Mouse (Mus musculus) olfactory bulb, adult 2 months (tissue): Measurements from ENCODE around the gene Rps12. TPM values are rescaled to one million over a fixed set of nuclear protein-coding genes. Genes with fewer than 3 reads are reported as not detected.
A peak's percentile ranks its signal among the peaks of the same experiment; 100 is the strongest.

Source experiments
- H3K27ac ChIP-seq: fragments of 200-500 bp; 2 replicates; pipeline ENCODE4 v1.5.1; 2012; ENCODE audit warnings: low read depth, low read length; ENCODE audit not compliant: insufficient read depth
- H3K4me1 ChIP-seq: fragments of 200-500 bp; 2 replicates; pipeline ENCODE4 v1.6.1; 2012; ENCODE audit warnings: low read length; ENCODE audit not compliant: control insufficient read depth, insufficient read depth
- H3K4me3 ChIP-seq: fragments of 200-500 bp; 2 replicates; pipeline ENCODE4 v1.5.1; 2012; ENCODE audit warnings: mild to moderate bottlenecking, low read depth, low read length, moderate library complexity; ENCODE audit not compliant: insufficient read depth
- CTCF ChIP-seq: fragments of 200-500 bp; IDR thresholded peaks from 2 replicates; pipeline ENCODE4 v1.5.1; 2012; ENCODE audit warnings: low read depth, mild to moderate bottlenecking, low read length, moderate library complexity; ENCODE audit not compliant: insufficient read depth
- POLR2A ChIP-seq: fragments of 200-500 bp; IDR thresholded peaks from 2 replicates; pipeline ENCODE4 v1.6.1; 2012; ENCODE audit warnings: mild to moderate bottlenecking, low read depth, low read length, moderate library complexity; ENCODE audit not compliant: insufficient read depth
- WGBS: fragments of 180-500 bp; shearing (Covaris S2); methylation state at CpG from one replicate; pipeline ENCODE4 v1.1.7; 2018; 5-methylcytosine and 5-hydroxymethylcytosine counted together
- polyA plus RNA-seq: library from polyadenylated mRNA; stranded (reverse); fragments of >200 nt; gene quantifications from 2 replicates; pipeline ENCODE4 v1.2.4, GENCODE M21; 2012; ENCODE audit warnings: low replicate concordance; ENCODE audit not compliant: missing spikeins, insufficient read depth, insufficient read length

Rps12 gene
- polyA plus RNA-seq: not detected in 2 replicates

DNA sequence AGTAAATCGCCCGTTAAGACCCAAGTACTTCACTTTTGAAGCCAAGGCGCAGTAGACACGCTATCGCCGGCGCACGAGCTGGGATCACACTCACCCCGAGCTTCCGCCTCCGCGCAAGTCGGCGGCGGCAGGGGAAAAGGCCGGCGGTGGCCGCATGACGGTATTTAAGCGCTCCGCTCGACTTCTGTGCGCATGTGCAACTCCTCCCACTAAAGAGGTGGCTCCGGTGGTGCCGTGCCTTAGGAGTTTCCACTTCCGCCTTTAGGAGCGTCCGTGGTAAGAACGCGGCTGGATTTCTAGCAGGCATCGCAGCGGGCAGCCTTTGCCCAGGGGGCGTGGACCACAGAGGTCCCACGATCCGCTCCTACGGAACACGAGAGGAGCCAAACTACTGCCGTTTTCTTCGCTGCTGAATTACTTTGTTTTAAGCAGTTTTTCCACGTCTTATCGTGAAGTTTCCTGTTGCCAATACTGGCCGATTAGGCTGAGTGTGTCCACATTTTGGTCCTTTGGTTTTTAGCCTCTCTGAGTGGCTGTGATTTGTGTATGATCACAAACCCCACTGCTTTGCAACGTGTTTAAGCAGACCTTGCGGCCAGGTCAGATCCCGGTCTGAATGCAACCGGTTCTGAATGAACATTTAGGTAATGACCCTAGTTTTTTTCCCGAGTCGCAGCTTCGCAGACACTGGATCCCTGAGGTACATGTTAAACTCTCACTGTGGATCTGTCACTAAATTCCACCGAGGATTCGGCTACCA lies at the start of gene Rps12:
Gene Rps12, minus strand, starts transcription at position 214 of the 760 bp plus-strand sequence.
- TF ChIP-seq POLR2A: peak; percentile 96
- TF ChIP-seq CTCF: no peak
- peak within 1 kb of the TSS; percentile 70 for H3K4me3 ChIP-seq
- H3K27ac ChIP-seq: peak within 1 kb of the TSS; percentile 77
- under 1% methylated on average over 51 of the region's 51 CpGs for WGBS
- H3K4me1 ChIP-seq: no peaks in the 10 kb centered on the region

DNA sequence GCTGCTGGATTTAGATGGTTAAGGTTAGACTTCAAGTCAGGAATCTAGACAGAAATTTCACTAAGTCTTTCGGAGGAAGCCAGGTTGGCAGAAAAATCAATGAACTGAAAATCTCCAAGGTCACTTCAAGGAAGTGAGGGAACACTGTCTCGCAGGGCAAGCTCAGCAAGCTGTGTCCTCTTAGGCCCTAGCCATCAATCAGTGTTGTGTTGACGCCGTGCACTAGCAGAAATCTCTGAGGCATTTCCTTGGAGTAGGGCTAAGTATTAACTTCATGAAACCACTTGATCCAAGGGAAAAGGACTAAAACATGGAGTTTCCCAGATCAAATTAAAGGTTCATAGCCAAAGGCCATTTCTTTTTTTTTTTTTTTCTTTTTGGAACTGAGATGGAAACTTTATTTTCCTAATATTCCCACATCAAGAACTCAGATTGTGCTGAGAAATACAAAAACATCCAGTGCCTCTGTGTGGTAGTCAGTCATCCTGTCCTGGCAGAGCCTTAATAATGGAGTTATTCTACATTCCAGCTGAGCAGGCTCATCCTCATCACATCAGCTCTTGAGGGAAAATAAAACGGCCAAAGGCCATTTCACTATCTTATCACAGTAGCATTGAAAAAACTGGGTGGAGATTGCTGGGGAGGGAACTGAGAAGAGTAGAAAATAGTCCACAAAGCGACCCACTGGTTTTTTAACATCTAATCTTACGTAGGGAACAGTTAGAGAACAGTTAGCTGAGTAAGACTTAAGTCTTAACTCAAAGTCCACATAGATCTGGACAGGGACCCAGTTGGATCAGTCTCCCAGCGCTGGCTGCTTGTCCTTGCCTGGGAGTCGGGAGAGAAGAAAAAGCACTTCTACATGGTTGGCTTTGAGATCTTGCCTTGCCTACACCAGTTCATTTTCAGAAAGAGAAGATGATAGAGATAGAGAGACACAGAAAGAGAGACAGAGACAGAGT lies 49.2 kb upstream of the Rps12 start:
- Histone ChIP-seq H3K4me3 (no peak overlapping the region), H3K4me1 (no peaks in the 10 kb centered on the region), H3K27ac (no peak overlapping the region)
- WGBS: 85% methylated on average over 9 of the region's 9 CpGs
- TF ChIP-seq POLR2A: no peak
- TF ChIP-seq CTCF: no peak

DNA sequence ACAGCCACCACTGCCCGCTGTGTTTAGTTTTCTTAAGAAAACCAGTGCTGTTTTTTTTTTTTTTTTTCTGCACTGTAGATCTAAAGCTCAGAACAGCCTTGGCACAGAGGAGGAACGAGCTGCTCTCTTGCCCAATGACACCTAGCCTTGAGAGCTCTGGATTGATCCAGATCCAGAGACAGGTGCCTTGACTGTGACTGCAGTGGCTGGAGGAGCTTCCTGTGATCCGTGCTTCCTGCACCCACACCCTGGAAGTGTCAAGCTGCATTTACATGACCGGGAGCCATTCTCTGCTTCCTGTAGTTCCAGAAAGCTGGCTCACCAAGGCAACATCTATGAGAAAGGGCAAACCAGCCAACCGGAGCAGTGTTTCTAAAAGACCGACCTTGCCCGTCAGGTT lies 39.4 kb upstream of the Rps12 start:
- Histone ChIP-seq H3K27ac (no peak overlapping the region), H3K4me3 (no peak overlapping the region), H3K4me1 (no peaks in the 10 kb centered on the region)
- TF ChIP-seq CTCF: no peak
- TF ChIP-seq POLR2A: no peak
- 90% methylated on average over 7 of the region's 7 CpGs for WGBS

DNA sequence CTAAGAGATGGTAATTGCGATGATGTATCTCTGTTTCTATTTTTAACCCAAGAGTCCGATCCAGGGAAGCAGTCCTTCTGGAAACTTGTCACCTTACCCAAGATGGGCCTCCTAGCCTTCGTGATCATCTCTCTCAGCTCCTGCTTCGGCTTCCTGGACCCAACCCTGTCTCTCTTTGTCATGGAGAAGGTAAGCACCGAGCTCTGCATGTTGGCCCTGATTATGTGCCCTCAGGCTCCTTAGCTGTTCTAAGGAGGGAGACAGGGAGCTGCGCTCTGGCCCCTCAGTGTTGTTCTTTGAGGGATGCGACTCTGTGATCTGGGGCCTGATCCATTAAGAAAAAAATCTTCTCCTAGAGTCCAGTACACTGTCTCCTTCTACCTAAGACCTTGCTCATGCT lies 29.2 kb upstream of the Rps12 start:
- H3K4me1 ChIP-seq: no peaks in the 10 kb centered on the region
- WGBS: 90% methylated on average over 7 of the region's 7 CpGs
- no peak overlapping the region for H3K27ac ChIP-seq
- H3K4me3 ChIP-seq: no peak overlapping the region
- no peak for TF ChIP-seq POLR2A
- no peak for TF ChIP-seq CTCF

DNA sequence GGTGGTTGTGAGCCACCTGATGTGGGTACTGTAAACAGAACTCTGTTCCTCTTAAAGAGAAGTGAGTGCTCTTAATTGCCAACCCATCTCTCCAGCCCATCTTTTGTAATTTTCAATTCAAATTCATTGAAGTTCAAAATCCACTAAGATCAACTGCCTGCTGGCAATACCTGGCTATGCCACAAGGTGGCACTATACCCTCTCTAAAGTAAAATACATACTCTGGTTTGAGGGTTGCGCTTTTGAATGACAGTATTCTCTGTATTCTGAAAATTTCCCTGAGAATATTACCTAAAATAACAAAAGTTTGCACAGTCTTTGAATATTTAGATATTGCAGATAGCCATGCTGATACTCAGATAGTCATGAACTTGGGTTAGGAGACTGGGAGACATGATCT lies 28.1 kb upstream of the Rps12 start:
- Histone ChIP-seq H3K4me1 (no peaks in the 10 kb centered on the region), H3K27ac (no peak overlapping the region), H3K4me3 (no peak overlapping the region)
- WGBS: 29% methylated on average over 1 of the region's 1 CpGs
- TF ChIP-seq CTCF: no peak
- TF ChIP-seq POLR2A: no peak

DNA sequence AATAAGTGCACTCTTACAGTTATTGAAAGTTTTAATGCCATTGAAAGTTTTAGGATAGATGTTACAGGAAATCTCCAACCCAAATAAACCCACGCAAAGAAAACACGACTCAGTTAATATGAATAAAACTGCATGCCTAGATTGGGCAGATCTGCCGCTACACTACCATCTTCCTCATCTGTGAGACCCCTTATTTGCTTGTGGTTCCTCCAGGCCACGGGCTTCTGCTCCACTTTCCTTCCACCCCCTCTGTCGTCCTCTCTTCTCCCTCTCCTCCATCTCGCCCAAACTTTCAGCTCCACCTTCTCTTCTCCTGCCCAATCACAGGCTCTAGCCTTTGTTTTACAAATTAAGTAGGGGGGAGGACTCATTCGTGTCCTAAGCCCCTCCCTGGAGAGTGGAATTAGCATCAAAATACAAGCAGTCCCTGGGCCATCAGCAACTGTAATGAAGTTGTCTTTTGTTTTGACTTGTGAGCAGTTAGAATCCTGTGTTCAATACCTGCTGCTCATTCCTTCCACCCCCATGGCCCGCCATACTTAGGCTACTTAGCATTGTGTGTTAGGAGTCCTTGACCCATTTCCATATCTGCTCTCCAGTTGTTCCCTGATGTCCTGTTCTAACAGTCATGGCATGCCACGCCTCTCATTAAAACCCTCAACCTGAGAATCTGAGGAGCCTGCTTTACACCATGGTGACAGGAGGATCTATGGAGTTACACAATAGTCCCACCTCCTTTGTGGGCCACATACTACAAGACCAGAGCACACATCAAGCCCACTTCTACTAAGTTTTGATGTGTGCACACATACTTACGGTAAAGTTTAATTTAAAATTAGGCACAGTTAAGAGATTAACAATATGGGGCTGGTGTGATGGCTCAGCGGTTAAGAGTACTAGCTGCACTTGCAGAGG lies 26.0 kb upstream of the Rps12 start:
- no peak overlapping the region for H3K27ac ChIP-seq
- no peaks in the 10 kb centered on the region for H3K4me1 ChIP-seq
- H3K4me3 ChIP-seq: no peak overlapping the region
- WGBS: 52% methylated on average over 11 of the region's 11 CpGs
- no peak for TF ChIP-seq CTCF

DNA sequence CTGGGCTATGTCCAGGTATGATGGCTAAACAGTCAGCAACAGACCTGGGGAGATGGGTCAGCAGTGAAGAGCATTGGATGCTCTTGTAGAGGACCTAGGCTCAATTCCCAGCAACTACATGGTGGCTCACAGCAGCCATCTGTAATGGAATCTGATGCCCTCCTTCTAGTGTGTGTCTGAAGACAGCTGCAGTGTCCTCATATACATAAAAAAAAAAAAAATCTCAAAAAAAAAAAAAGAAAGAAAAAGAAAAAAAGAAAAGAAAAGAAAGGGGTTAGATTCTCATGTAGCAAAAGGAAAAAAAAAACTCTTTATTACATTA lies 25.3 kb upstream of the Rps12 start:
- Histone ChIP-seq H3K4me1 (no peaks in the 10 kb centered on the region), H3K27ac (no peak overlapping the region), H3K4me3 (no peak overlapping the region)
- no peak for TF ChIP-seq CTCF
- no peak for TF ChIP-seq POLR2A

DNA sequence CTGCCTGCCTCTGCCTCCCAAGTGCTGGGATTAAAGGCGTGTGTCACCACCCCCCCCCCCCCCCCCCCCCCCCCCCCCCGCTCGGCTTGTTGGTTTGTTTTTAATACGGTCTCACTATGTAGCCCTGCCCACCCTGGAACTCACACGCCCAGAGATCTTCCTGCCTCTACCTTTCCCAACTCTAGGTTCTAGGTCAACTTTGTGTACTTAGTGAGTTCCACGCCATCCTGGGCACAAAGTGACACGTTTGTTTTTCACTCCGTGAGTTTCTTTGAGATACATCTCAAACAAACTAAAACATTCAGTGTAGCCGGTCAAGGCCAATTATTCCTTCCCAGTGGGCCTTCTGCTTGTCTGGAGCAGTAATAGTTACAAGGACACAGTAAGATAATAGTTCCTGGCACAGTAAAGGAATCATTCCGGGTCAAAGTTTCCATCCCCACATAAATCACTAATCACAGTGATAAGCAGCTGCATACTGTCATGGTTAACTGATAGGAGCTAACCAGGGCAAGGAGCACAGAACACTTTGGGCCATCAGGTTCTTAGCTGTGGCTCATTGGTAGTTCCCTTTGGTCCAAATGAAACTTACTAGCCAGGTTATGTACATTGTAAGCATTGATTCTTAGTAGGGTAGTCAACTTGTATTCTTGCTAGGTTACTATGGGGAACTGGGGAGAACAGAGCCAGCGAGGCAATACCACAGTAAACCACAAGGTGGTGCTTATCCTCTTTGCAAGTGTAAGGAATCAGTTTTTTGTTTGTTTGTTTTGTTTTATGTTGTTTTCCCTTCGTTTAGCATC lies 24.8 kb upstream of the Rps12 start:
- 63% methylated on average over 8 of the region's 12 CpGs for WGBS
- H3K4me3 ChIP-seq: no peak overlapping the region
- no peak for TF ChIP-seq POLR2A
- no peak for TF ChIP-seq CTCF
- no peak overlapping the region for H3K27ac ChIP-seq
- no peaks in the 10 kb centered on the region for H3K4me1 ChIP-seq
